9 mouse cellular contexts compared by ENCODE assay signal in the genomic region with DNA sequence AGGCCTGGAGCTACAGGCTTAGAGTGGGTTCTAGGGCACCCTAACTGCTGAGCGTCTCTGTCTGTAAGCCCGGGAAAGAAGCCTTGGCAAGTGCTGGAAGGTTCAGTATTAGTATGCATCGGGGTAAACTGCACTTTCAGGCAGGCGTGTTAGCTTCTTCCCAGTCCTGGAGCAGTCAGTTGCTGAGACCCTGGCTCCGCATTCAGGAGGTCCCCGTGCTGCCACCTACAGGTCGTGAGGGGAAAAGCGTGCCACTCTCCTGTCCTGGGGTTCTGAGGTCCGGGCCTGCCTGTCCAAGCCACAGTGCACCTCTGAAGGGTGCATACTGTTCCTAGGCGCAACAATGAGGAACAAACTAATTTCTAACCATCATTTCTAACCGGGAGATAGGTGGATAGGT. TPM values are rescaled to one million over a fixed set of nuclear protein-coding genes. Genes with fewer than 3 reads are reported as not detected.
DNase-seq lines count a peak whose midpoint lies in the region; ATAC-seq and TF ChIP-seq lines count a peak whose summit lies in the region.
"Had no signal": no experiment of that assay in that cellular context is flagged by ENCODE, and none has a peak within 500 bp of the region (broad histone marks: within the 10 kb centered on the region; RNA-seq: fewer than 3 reads in every experiment).

No protein-coding gene starts in this region.

- H3K36me3 ChIP-seq in midbrain, embryonic 10.5 days: no peaks in the 10 kb centered on the region

- H3K27ac ChIP-seq in gastrocnemius, adult 2 months: no peak overlapping the region
- no peak overlapping the region for H3K27ac ChIP-seq in midbrain, embryonic 10.5 days (replicated peaks)
- H3K27ac ChIP-seq: macrophage had no signal

- intact Hi-C loops in gastrocnemius, adult 2 months (cut with DNase I): loop anchor here (2.0 to 10.0 kb wide), 3 partner anchors 185 to 656 kb away; no protein-coding TSS in a partner anchor

- ATAC-seq in erythroid progenitor cell, adult 5-6 weeks (replicated peaks; ENCODE audit: low FRiP score, poor library complexity, severe bottlenecking): no peak

- WGBS in midbrain, embryonic 10.5 days: 8% methylated on average over 11 of the region's 11 CpGs

- H3K4me3 ChIP-seq in gastrocnemius, adult 2 months: no peak overlapping the region
- H3K4me3 ChIP-seq in midbrain, embryonic 10.5 days: no peak overlapping the region

- DNase-seq in WW6 (ENCODE audit: low read depth, low spot score): peak; percentile 52
- DNase-seq in cerebellum, postnatal 10 days: peak; percentile 89 to 92
- DNase-seq in gastrocnemius, adult 2 months: peak; percentile 79
- peak; percentile 53 for DNase-seq in induced T-regulatory cell, adult 2 months (ENCODE audit: low read depth)
- peak; percentile 35 to 67 for DNase-seq in left cerebral cortex, adult 8-10 months (ENCODE audit: low spot score in 2 of 2)
- peak; percentile 76 for DNase-seq in midbrain, embryonic 10.5 days (ENCODE audit: low spot score)
- DNase-seq in right cerebral cortex, postnatal 36 days (ENCODE audit: low spot score in 2 of 2): peak; percentile 43 to 45

- H3K9me3 ChIP-seq in midbrain, embryonic 10.5 days (replicated peaks): no peaks in the 10 kb centered on the region

- TF ChIP-seq CTCF in gastrocnemius, adult 2 months (IDR thresholded peaks at IDR 0.05): peak; percentile 96; the same call in 1 of the 2 replicates

- H3K4me1 ChIP-seq in midbrain, embryonic 10.5 days: no peaks in the 10 kb centered on the region

- peaks cover 17% of the 10 kb centered on the region; the same call in 1 of the 2 replicates for H3K27me3 ChIP-seq in midbrain, embryonic 10.5 days (ENCODE audit: low read depth, poor library complexity, severe bottlenecking)

RNA-seq across cellular contexts. Expression of gene Bmper, which starts 10.6 kb away (rescaled TPM):
- 1 to 10 TPM; 4.0 to 4.4 TPM for total RNA-seq in gastrocnemius, adult 2 months (2021)
- 10 to 100 TPM in 1 of 4 experiments, 1 to 10 TPM in 3; 7.9 to 10.4 (median 9.6) TPM for total RNA-seq in left cerebral cortex, adult 8-10 months (2022)
- 0.72 and 1.6 TPM in 2 replicates for polyA plus RNA-seq in midbrain, embryonic 10.5 days (2016; fragmentation: Nextera tagmentation; extraction: Ambion mirVana)
- total RNA-seq in erythroid progenitor cell, adult 5-6 weeks (2015; ENCODE audit: low replicate concordance): not detected in 2 replicates
- total RNA-seq in erythroid progenitor cell, adult 5-6 weeks (2017; ENCODE audit: low replicate concordance): 0.51 TPM in 1 of 2 replicates, not detected in the other
- polyA plus RNA-seq: macrophage had no signal
